In genomic region chr12:92200602-92201001, GRCm38 (mm10) we compare ENCODE assay signal across 14 mouse cellular contexts.
"Had no signal": no experiment of that assay in that cellular context is flagged by ENCODE, and none has a peak within 500 bp of the region (broad histone marks: within the 10 kb centered on the region; RNA-seq: fewer than 3 reads in every experiment).

No protein-coding gene starts in this region.

- DNase-seq: gastrocnemius, postnatal 14 days; gastrocnemius, postnatal 36 days; heart, adult 11 months; heart, adult 2 months; heart, postnatal 14 days; heart, postnatal 36 days; kidney, adult 11 months; kidney, adult 2 months; kidney, adult 9 months; kidney, postnatal 14 days; kidney, postnatal 36 days; layer of hippocampus, adult 9-11 months; layer of hippocampus, postnatal 36 days; left cerebral cortex, postnatal 4 days had no signal
